Mouse (Mus musculus) heart, adult 2 months (tissue): Measurements from ENCODE around the gene Rhobtb3. TPM values are rescaled to one million over a fixed set of nuclear protein-coding genes. Genes with fewer than 3 reads are reported as not detected.

Source experiments
- DNase-seq, 2 experiments: peaks; one replicate each; pipeline ENCODE4 v3.0.0; 2021
- H3K27ac ChIP-seq: fragments of 200-600 bp; 2 replicates; pipeline ENCODE4 v1.8.1; 2022
- H3K27me3 ChIP-seq: fragments of 200-500 bp; 2 replicates; pipeline ENCODE4 v1.6.1; 2012; ENCODE audit warnings: mild to moderate bottlenecking, low read length, inconsistent platforms, mixed read lengths; ENCODE audit not compliant: control insufficient read depth, insufficient read depth
- H3K36me3 ChIP-seq: fragments of 200-500 bp; 2 replicates; pipeline ENCODE4 v1.6.1; 2012; ENCODE audit warnings: low read length, inconsistent platforms; ENCODE audit not compliant: control insufficient read depth, insufficient read depth
- H3K4me1 ChIP-seq: fragments of 200-500 bp; 2 replicates; pipeline ENCODE4 v1.6.1; 2011; ENCODE audit warnings: low read length; ENCODE audit not compliant: control insufficient read depth, insufficient read depth
- H3K4me3 ChIP-seq: fragments of 200-600 bp; 2 replicates; pipeline ENCODE4 v1.8.1; 2022
- H3K79me2 ChIP-seq: fragments of 200-500 bp; replicated peaks from 2 replicates; pipeline ENCODE4 v1.6.1; 2012; ENCODE audit warnings: mild to moderate bottlenecking, inconsistent platforms, low read length, moderate library complexity, mixed read lengths; ENCODE audit not compliant: control insufficient read depth, insufficient read depth
- H3K9ac ChIP-seq: fragments of 200-500 bp; 2 replicates; pipeline ENCODE4 v1.6.1; 2012; ENCODE audit warnings: low read depth, mild to moderate bottlenecking, control low read depth, inconsistent platforms, low read length, mixed read lengths
- CTCF ChIP-seq: fragments of 200-600 bp; IDR thresholded peaks from 2 replicates; pipeline ENCODE4 v1.8.1; 2022; ENCODE audit warnings: antibody characterized with exemption, mild to moderate bottlenecking, moderate library complexity
- EP300 ChIP-seq: fragments of 200-500 bp; IDR thresholded peaks from 2 replicates; pipeline ENCODE4 v1.6.1; 2011; ENCODE audit warnings: low read depth, low read length, control low read depth; ENCODE audit not compliant: insufficient read depth
- POLR2A ChIP-seq: fragments of 200-500 bp; IDR thresholded peaks from 2 replicates; pipeline ENCODE4 v1.6.1; 2011; ENCODE audit warnings: mild to moderate bottlenecking, low read depth, low read length, control low read depth; ENCODE audit not compliant: insufficient read depth
- WGBS: fragments of 180-500 bp; shearing (Covaris S2); methylation state at CpG from one replicate; pipeline ENCODE4 v1.1.7; 2018; 5-methylcytosine and 5-hydroxymethylcytosine counted together
- intact Hi-C: fragments of 180-260 bp; cut with DNase I; formaldehyde crosslinking; loops from one replicate; pipeline ENCODE4 v1.15.1; 2025
- polyA plus RNA-seq: library from polyadenylated mRNA; depleted of rRNA; stranded (reverse); fragments of >200 nt; gene quantifications from 2 replicates; pipeline ENCODE4 v1.2.3, GENCODE M21; 2012
- total RNA-seq, 2 experiments: library from RNA; stranded (reverse); gene quantifications; 2 replicates each; pipeline ENCODE4 v1.2.3; 2021

Gene Rhobtb3
- total and polyA plus RNA-seq, 3 experiments: 7.6 to 12.6 (median 11.3) TPM

- peak overlapping the region; percentile 80 for H3K4me3 ChIP-seq
- DNase-seq: no peak
- intact Hi-C loops: loop anchor here (1.0 to 5.0 kb wide), 4 partner anchors 76 to 235 kb away; partner anchors contain the start of genes Arsk, Ell2, Gpr150 and Rfesd
- no peaks in the 10 kb centered on the region for H3K27me3 ChIP-seq
- H3K36me3 ChIP-seq: peaks cover 3% of the 10 kb centered on the region
- H3K9ac ChIP-seq: peak overlapping the region; percentile 71
- no peaks in the 10 kb centered on the region for H3K79me2 ChIP-seq
- TF ChIP-seq EP300: no peak
- 0 out of 2 replicates have a peak, but pooled peaks have one; percentile 3 for TF ChIP-seq CTCF
- no peak for TF ChIP-seq POLR2A
- H3K27ac ChIP-seq: peak overlapping the region; percentile 81
- WGBS: 1% methylated on average over 6 of the region's 6 CpGs
- H3K4me1 ChIP-seq: peaks cover 3% of the 10 kb centered on the region
Observed at GRCm38 (mm10) chr13:75942731-75943130, 994 bp downstream of the Rhobtb3 start.

GRCm38 (mm10) chr13:75941518-75942295 lies 2.0 kb downstream of the Rhobtb3 start:
- 92% methylated on average over 5 of the region's 5 CpGs for WGBS
- no peak for TF ChIP-seq EP300
- TF ChIP-seq CTCF: no peak
- no peak for TF ChIP-seq POLR2A
- no peak for DNase-seq
- no peak overlapping the region for H3K9ac ChIP-seq
- H3K79me2 ChIP-seq: no peaks in the 10 kb centered on the region
- H3K27ac ChIP-seq: no peak overlapping the region
- H3K36me3 ChIP-seq: peaks cover 3% of the 10 kb centered on the region
- intact Hi-C loops: loop anchor here (5.0 kb wide), 3 partner anchors 116 to 234 kb away; partner anchors contain the start of genes Arsk, Ell2, Gpr150 and Ttc37
- H3K4me1 ChIP-seq: peaks cover 3% of the 10 kb centered on the region
- no peak overlapping the region for H3K4me3 ChIP-seq
- no peaks in the 10 kb centered on the region for H3K27me3 ChIP-seq

GRCm38 (mm10) chr13:75940791-75941517 lies 2.8 kb downstream of the Rhobtb3 start:
- peak in 1 of 2 experiments; percentile 19 for DNase-seq
- Histone ChIP-seq H3K27ac (no peak overlapping the region), H3K36me3 (peaks cover 3% of the 10 kb centered on the region), H3K4me3 (no peak overlapping the region), H3K79me2 (no peaks in the 10 kb centered on the region), H3K27me3 (no peaks in the 10 kb centered on the region), H3K9ac (no peak overlapping the region), H3K4me1 (peaks cover 3% of the 10 kb centered on the region)
- WGBS: 80% methylated on average over 2 of the region's 2 CpGs
- intact Hi-C loops: loop anchor here (5.0 kb wide), 3 partner anchors 116 to 234 kb away; partner anchors contain the start of genes Arsk, Ell2, Gpr150 and Ttc37
- TF ChIP-seq CTCF: no peak
- no peak for TF ChIP-seq EP300
- TF ChIP-seq POLR2A: no peak

DNA sequence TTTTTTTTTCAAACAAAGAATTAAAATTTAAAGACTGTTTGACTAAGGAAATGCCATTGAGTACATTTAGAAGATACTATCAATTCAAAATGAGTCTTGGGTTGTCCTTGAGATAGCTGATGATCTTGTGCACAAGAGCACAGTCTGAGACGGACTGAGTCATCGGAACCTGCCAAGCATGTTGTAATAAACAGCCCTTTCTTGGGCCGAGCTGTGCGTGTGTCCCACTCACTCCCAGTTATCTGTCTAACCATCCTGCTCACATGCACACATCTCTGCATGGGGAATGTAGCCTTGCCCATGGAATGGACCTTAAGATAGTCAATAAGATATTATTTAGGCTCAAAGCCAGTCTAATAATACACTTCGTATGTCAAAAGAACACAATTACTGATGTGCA lies 4.9 kb downstream of the Rhobtb3 start:
- Histone ChIP-seq H3K27ac (no peak overlapping the region), H3K36me3 (peaks cover 3% of the 10 kb centered on the region), H3K4me1 (peaks cover 3% of the 10 kb centered on the region), H3K9ac (no peak overlapping the region), H3K79me2 (no peaks in the 10 kb centered on the region), H3K4me3 (no peak overlapping the region), H3K27me3 (no peaks in the 10 kb centered on the region)
- WGBS: 71% methylated on average over 5 of the region's 5 CpGs
- TF ChIP-seq POLR2A: no peak
- no peak for TF ChIP-seq EP300
- TF ChIP-seq CTCF: no peak
- intact Hi-C loops: no loop called here
- DNase-seq: no peak

- Histone ChIP-seq H3K27me3 (no peaks in the 10 kb centered on the region), H3K36me3 (no peaks in the 10 kb centered on the region), H3K4me1 (peaks cover 3% of the 10 kb centered on the region), H3K27ac (no peak overlapping the region), H3K9ac (no peak overlapping the region), H3K79me2 (0 out of 2 replicates have a peak, but pooled peaks cover 2% of the 10 kb centered on the region), H3K4me3 (no peak overlapping the region)
- WGBS: 98% methylated on average over 1 of the region's 1 CpGs
- intact Hi-C loops: no loop called here
- no peak for DNase-seq
- TF ChIP-seq POLR2A: no peak
- no peak for TF ChIP-seq CTCF
- no peak for TF ChIP-seq EP300
Observed at GRCm38 (mm10) chr13:75933287-75933686, 10.4 kb downstream of the Rhobtb3 start.
